Mouse (Mus musculus): ENCODE measurements around the gene Naxd. TPM values are rescaled to one million over a fixed set of nuclear protein-coding genes. Genes with fewer than 3 reads are reported as not detected.

Naxd gene
- total RNA-seq (2014; rRNA removed; ENCODE audit: low replicate concordance): 71.3 and 71.6 TPM in 2 replicates
- polyA plus RNA-seq (2015; fragmentation: Nextera tagmentation; extraction: Ambion mirVana): 62.7 and 66.3 TPM in 2 replicates

- Histone ChIP-seq H3K36me3 (replicated peaks; ENCODE audit: control insufficient read depth, insufficient read depth, low read length) (no peaks in the 10 kb centered on the region), H3K4me3 (ENCODE audit: low read depth, low read length) (peak within 1 kb of the TSS; percentile 95), H3K9ac (replicated peaks; ENCODE audit: low read depth, low read length) (peak within 1 kb of the TSS; percentile 89), H3K27ac (ENCODE audit: low read depth) (peak within 1 kb of the TSS; percentile 73), H3K27me3 (ENCODE audit: control insufficient read depth, insufficient read depth, low read length) (no peaks in the 10 kb centered on the region), H3K9me3 (replicated peaks; ENCODE audit: control insufficient read depth, low read length) (no peaks in the 10 kb centered on the region), H3K4me2 (ENCODE audit: low read depth, low read length) (peak within 1 kb of the TSS; percentile 75), H3K4me1 (ENCODE audit: control insufficient read depth, insufficient read depth) (peaks cover 16% of the 10 kb centered on the region)
- ATAC-seq (ENCODE audit: insufficient read depth, low read depth): peak; percentile 99
- TF ChIP-seq CTCF (IDR thresholded peaks at IDR 0.05; ENCODE audit: low read depth) (no peak), EP300 (IDR thresholded peaks at IDR 0.05; ENCODE audit: low read depth) (0 out of 2 replicates have a peak, but pooled peaks have one; percentile 46)
- WGBS: 4% methylated on average over 73 of the region's 73 CpGs
- DNase-seq (ENCODE audit: low spot score): peak; percentile 94
Measured at GRCm38 (mm10) chr8:11497017-11497990, at the start of gene Naxd. Gene Naxd (plus strand): TSS chr8:11497506.

DNA sequence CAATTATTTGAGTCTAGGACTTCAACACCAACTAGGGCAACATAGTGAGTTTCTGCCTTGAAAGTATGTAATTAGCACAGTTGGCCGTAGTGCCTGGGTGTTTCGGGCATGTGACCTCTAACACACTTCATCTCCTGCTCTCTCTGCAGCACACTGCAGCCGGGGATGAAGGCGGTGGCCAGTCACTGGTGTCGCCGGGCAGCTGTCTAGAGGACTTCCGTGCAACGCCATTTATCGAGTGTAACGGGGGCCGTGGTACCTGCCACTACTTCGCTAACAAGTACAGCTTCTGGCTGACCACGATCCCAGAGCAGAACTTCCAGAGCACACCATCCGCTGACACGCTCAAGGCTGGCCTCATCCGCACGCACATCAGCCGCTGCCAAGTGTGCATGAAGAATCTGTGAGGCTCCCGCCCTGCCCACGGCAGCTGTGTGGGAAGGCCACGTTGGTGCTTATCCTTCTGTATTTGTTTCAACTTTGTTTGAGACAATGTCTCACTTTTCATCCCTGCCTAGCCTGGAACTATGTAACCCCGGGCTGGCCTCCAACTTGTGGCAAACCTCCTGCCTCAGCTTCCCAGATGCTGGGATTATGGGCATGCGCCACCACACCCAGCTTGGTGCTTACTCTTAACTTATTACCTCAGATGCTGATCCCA lies 49.3 kb upstream of the Naxd start:
- no peak overlapping the region for H3K9ac ChIP-seq (replicated peaks; ENCODE audit: low read depth, low read length)
- ATAC-seq (ENCODE audit: insufficient read depth, low read depth): no peak
- H3K4me3 ChIP-seq (ENCODE audit: low read depth, low read length): no peak overlapping the region
- 85% methylated on average over 23 of the region's 23 CpGs for WGBS
- TF ChIP-seq EP300 (IDR thresholded peaks at IDR 0.05; ENCODE audit: low read depth) (no peak), CTCF (IDR thresholded peaks at IDR 0.05; ENCODE audit: low read depth) (no peak)
- no peak overlapping the region for H3K4me2 ChIP-seq (ENCODE audit: low read depth, low read length)
- H3K27me3 ChIP-seq (ENCODE audit: control insufficient read depth, insufficient read depth, low read length): no peaks in the 10 kb centered on the region
- no peak for DNase-seq (ENCODE audit: low spot score)
- peaks cover 11% of the 10 kb centered on the region; the same call in 1 of the 2 replicates for H3K4me1 ChIP-seq (ENCODE audit: control insufficient read depth, insufficient read depth)
- H3K36me3 ChIP-seq (replicated peaks; ENCODE audit: control insufficient read depth, insufficient read depth, low read length): peaks cover 60% of the 10 kb centered on the region
- no peaks in the 10 kb centered on the region for H3K9me3 ChIP-seq (replicated peaks; ENCODE audit: control insufficient read depth, low read length)
- no peak overlapping the region for H3K27ac ChIP-seq (ENCODE audit: low read depth)

DNA sequence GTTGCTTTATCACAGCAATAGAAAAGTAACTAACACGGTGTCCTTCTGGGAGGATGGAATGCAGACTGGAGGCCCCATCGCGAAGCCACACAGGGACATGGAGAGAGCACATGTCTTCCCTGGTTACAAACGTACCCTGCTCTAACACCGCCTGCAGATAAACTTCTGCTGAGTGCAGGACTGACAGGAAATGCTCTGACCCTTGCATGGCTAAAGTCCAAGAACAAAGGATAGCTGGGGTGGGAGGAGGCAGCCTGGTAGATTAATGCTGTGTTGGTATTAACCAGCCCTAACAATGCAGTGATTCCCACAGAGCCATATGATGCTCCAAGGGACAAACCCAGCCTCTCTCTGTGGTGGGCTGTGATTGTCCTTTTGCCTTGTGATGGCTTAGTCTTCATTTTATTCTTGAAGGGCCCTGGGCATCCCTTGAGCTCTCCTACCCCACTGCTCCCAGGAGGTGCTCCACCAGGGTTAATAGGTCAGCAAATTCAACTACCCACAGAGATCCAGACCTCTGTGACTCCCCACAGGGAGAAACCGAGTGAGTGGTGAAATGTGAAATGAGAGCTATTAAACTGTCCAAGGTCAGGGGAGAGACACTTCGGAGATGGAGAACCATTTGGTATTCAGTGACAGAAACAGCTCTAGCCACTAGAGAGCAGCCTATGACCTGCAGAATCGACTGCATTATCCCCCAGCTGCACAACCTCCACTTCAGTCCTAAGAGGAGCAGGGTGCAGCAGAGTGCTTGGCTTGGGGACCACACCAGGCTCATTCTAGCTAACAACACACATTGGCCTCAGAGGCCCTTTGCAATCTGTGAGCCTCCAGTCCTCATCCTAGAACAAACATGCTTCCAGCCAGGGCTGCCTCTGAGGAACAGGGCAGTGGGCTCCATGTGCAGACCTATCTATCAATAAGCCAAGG lies 46.9 kb upstream of the Naxd start:
- peak overlapping the region; percentile 18 for H3K27ac ChIP-seq (ENCODE audit: low read depth)
- TF ChIP-seq EP300 (IDR thresholded peaks at IDR 0.05; ENCODE audit: low read depth) (no peak), CTCF (IDR thresholded peaks at IDR 0.05; ENCODE audit: low read depth) (peak; percentile 81)
- H3K4me2 ChIP-seq (ENCODE audit: low read depth, low read length): no peak overlapping the region
- peak; percentile 84 for ATAC-seq (ENCODE audit: insufficient read depth, low read depth)
- H3K27me3 ChIP-seq (ENCODE audit: control insufficient read depth, insufficient read depth, low read length): no peaks in the 10 kb centered on the region
- no peak overlapping the region for H3K9ac ChIP-seq (replicated peaks; ENCODE audit: low read depth, low read length)
- peaks cover 11% of the 10 kb centered on the region; the same call in 1 of the 2 replicates for H3K4me1 ChIP-seq (ENCODE audit: control insufficient read depth, insufficient read depth)
- no peaks in the 10 kb centered on the region for H3K9me3 ChIP-seq (replicated peaks; ENCODE audit: control insufficient read depth, low read length)
- H3K4me3 ChIP-seq (ENCODE audit: low read depth, low read length): no peak overlapping the region
- peak; percentile 86 for DNase-seq (ENCODE audit: low spot score)
- WGBS: 6% methylated on average over 8 of the region's 8 CpGs
- H3K36me3 ChIP-seq (replicated peaks; ENCODE audit: control insufficient read depth, insufficient read depth, low read length): peaks cover 43% of the 10 kb centered on the region

DNA sequence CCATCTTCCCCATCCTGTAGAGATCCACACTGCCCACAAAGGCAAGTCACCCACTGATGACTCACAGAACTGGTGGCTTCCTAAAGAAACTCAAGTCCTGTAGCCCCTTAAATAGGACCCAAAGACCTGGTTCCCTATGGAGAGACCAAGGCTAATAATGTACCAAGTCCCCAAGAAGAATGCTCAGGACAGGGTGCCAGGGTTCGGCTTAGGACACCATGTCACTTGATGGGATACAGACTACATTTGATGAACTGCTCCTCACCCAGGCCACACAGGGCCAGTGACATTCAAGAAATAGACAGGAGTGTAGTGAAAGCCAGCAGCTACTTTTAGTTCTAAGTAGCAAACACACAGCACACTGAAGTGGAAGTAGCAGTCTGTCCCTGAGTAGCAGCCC lies 45.2 kb upstream of the Naxd start:
- ATAC-seq (ENCODE audit: insufficient read depth, low read depth): no peak
- Histone ChIP-seq H3K4me1 (ENCODE audit: control insufficient read depth, insufficient read depth) (peaks cover 11% of the 10 kb centered on the region; the same call in 1 of the 2 replicates), H3K9me3 (replicated peaks; ENCODE audit: control insufficient read depth, low read length) (no peaks in the 10 kb centered on the region), H3K4me2 (ENCODE audit: low read depth, low read length) (no peak overlapping the region), H3K27ac (ENCODE audit: low read depth) (0 out of 2 replicates have a peak overlapping the region, but pooled peaks have one; percentile 23), H3K36me3 (replicated peaks; ENCODE audit: control insufficient read depth, insufficient read depth, low read length) (peaks cover 26% of the 10 kb centered on the region), H3K27me3 (ENCODE audit: control insufficient read depth, insufficient read depth, low read length) (no peaks in the 10 kb centered on the region), H3K4me3 (ENCODE audit: low read depth, low read length) (no peak overlapping the region), H3K9ac (replicated peaks; ENCODE audit: low read depth, low read length) (no peak overlapping the region)
- 74% methylated on average over 1 of the region's 1 CpGs for WGBS
- TF ChIP-seq CTCF (IDR thresholded peaks at IDR 0.05; ENCODE audit: low read depth) (no peak), EP300 (IDR thresholded peaks at IDR 0.05; ENCODE audit: low read depth) (no peak)
- no peak for DNase-seq (ENCODE audit: low spot score)

Measured in heart, postnatal 0 days (tissue).